Mouse (Mus musculus) liver, embryonic 14.5 days (tissue): ENCODE results near the gene Pepd. TPM values are rescaled to one million over a fixed set of nuclear protein-coding genes. Genes with fewer than 3 reads are reported as not detected.

ENCODE experiments used
- ATAC-seq: fragments of 200-750 bp; cut with Nextera tagmentation; 2 replicates; pipeline ENCODE4 v1.8.0; 2017; ENCODE audit warnings: moderate number of reproducible peaks, mild to moderate bottlenecking, moderate library complexity; ENCODE audit not compliant: insufficient read depth
- DNase-seq, 3 experiments: peaks; one replicate each; pipeline ENCODE4 v3.0.0-alpha.2; 2012 to 2013; ENCODE audit warnings: low read depth in 3 of 3, low spot score in 3 of 3
- H3K27ac ChIP-seq: fragments of 300-500 bp; sonication (generic); 2 replicates; pipeline ENCODE4 v1.5.1; 2014; ENCODE audit warnings: moderate library complexity, mild to moderate bottlenecking, control low read depth, inconsistent platforms
- H3K27me3 ChIP-seq: fragments of 300-500 bp; sonication (generic); 2 replicates; pipeline ENCODE4 v1.6.1; 2014; ENCODE audit warnings: mild to moderate bottlenecking, low read length, moderate library complexity; ENCODE audit not compliant: control insufficient read depth, insufficient read depth
- H3K36me3 ChIP-seq: fragments of 300-500 bp; sonication (generic); replicated peaks from 2 replicates; pipeline ENCODE4 v1.6.1; 2014; ENCODE audit warnings: low read depth; ENCODE audit not compliant: control insufficient read depth, insufficient read depth
- H3K4me1 ChIP-seq, 2 experiments: fragments of 200-500 bp in 1 of 2; fragments of 300-500 bp in 1 of 2; sonication (generic) in 1 of 2; replicated peaks; 2 replicates each; pipeline ENCODE4 v1.6.1; 2012 to 2014; ENCODE audit warnings: antibody characterized with exemption in 1 of 2, inconsistent platforms in 1 of 2, low read length in 1 of 2; ENCODE audit not compliant: control insufficient read depth in 2 of 2, insufficient read depth in 2 of 2
- H3K4me2 ChIP-seq: fragments of 300-500 bp; sonication (generic); 2 replicates; pipeline ENCODE4 v1.6.1; 2014; ENCODE audit warnings: low read depth, mild to moderate bottlenecking, control low read depth, moderate library complexity
- H3K4me3 ChIP-seq, 2 experiments: fragments of 200-500 bp in 1 of 2; fragments of 300-500 bp in 1 of 2; sonication (generic) in 1 of 2; 2 replicates each; pipeline ENCODE4 v1.5.1; 2012 to 2014; ENCODE audit warnings: low read depth in 2 of 2, low read length in 2 of 2, mild to moderate bottlenecking in 2 of 2, control low read depth in 1 of 2, inconsistent platforms in 1 of 2, moderate library complexity in 1 of 2; ENCODE audit not compliant: insufficient read depth in 1 of 2
- H3K9ac ChIP-seq: fragments of 300-500 bp; sonication (generic); replicated peaks from 2 replicates; pipeline ENCODE4 v1.6.1; 2014; ENCODE audit warnings: mild to moderate bottlenecking, control low read depth, moderate library complexity
- H3K9me3 ChIP-seq: fragments of 300-500 bp; sonication (generic); 2 replicates; pipeline ENCODE4 v1.6.1; 2016; ENCODE audit warnings: low read length, mixed read lengths; ENCODE audit not compliant: control insufficient read depth
- CTCF ChIP-seq: IDR thresholded peaks from 2 replicates; pipeline ENCODE4 v1.5.1; 2016; ENCODE audit warnings: antibody characterized with exemption, low read depth, control low read depth
- EP300 ChIP-seq: IDR thresholded peaks from 2 replicates; pipeline ENCODE4 v1.6.1; 2016; ENCODE audit warnings: antibody characterized with exemption, low read depth
- WGBS: fragments of 180-500 bp; shearing (Covaris S2); extraction: QIAGEN DNeasy Blood & Tissue Kit; methylation state at CpG from one replicate; pipeline ENCODE4 v1.1.7; 2014; ENCODE audit not compliant: insufficient replicate concordance; 5-methylcytosine and 5-hydroxymethylcytosine counted together
- polyA plus RNA-seq, 2 experiments: library from polyadenylated mRNA; depleted of rRNA in 1 of 2; stranded (reverse) in 1 of 2; unstranded in 1 of 2; fragments of >200 nt; fragmentation: Nextera tagmentation in 1 of 2; extraction: Ambion mirVana in 1 of 2; gene quantifications; 2 replicates each; pipeline versions ENCODE4 v1.2.1 to v1.2.3; 2012 to 2014

The Pepd gene
- polyA plus RNA-seq, 2 experiments: 43.0 to 50.3 TPM

GRCm38 (mm10) chr7:34938636-34939261 is 26.6 kb downstream of the Pepd start:
- no peak for DNase-seq
- WGBS: 71% methylated on average over 7 of the region's 7 CpGs
- H3K4me3 ChIP-seq: no peak overlapping the region
- ATAC-seq: no peak
- no peak overlapping the region for H3K4me2 ChIP-seq
- H3K9me3 ChIP-seq: no peaks in the 10 kb centered on the region
- H3K4me1 ChIP-seq: no peaks in the 10 kb centered on the region
- H3K36me3 ChIP-seq: no peaks in the 10 kb centered on the region
- TF ChIP-seq EP300: no peak
- no peak for TF ChIP-seq CTCF
- no peak overlapping the region for H3K27ac ChIP-seq
- H3K9ac ChIP-seq: no peak overlapping the region
- H3K27me3 ChIP-seq: no peaks in the 10 kb centered on the region

DNA sequence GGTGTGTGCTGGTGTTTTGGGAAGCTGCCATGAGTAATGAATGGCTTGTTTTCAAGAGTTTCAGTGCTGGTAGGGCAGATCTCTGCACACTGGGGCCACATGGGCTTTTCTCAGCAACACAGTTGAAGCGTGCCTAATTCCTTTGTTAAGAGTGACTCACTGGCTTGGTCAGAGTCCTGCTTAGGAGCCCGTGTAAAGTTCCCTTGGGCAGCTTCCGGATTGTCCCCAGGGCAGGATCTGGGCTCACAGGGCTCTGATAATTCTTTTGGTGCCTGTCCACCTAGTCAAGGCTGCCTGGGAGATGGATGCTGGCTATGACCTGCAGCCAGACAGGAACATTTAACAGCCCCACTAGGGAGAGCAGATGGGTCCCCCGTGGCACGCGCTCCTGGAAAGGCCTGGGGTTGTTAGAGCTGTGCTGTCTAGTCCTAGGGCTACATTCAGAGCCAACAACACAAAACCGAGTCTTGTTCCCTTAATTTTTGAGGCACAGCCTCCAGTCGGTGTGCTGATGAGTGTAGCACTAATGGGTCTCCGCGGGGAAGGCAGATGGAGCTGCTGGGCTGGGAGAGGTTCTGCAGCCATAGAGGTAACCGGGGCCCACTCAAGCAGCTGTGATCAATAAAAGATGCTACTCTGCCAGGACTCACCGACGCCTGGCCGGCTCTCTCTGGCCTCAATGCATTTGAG is 27.2 kb downstream of the Pepd start:
- no peak overlapping the region for H3K4me3 ChIP-seq
- no peaks in the 10 kb centered on the region for H3K9me3 ChIP-seq
- ATAC-seq (no peak), DNase-seq (no peak)
- H3K4me1 ChIP-seq: no peaks in the 10 kb centered on the region
- H3K9ac ChIP-seq: no peak overlapping the region
- 67% methylated on average over 14 of the region's 14 CpGs for WGBS
- no peaks in the 10 kb centered on the region for H3K27me3 ChIP-seq
- H3K27ac ChIP-seq: no peak overlapping the region
- no peak overlapping the region for H3K4me2 ChIP-seq
- TF ChIP-seq CTCF (no peak), EP300 (no peak)
- no peaks in the 10 kb centered on the region for H3K36me3 ChIP-seq

- no peaks in the 10 kb centered on the region for H3K9me3 ChIP-seq
- no peak overlapping the region for H3K4me2 ChIP-seq
- H3K36me3 ChIP-seq: no peaks in the 10 kb centered on the region
- H3K4me1 ChIP-seq: no peaks in the 10 kb centered on the region
- WGBS: 77% methylated on average over 7 of the region's 7 CpGs
- ATAC-seq (no peak), DNase-seq (no peak)
- H3K27me3 ChIP-seq: no peaks in the 10 kb centered on the region
- TF ChIP-seq CTCF (no peak), EP300 (no peak)
- no peak overlapping the region for H3K4me3 ChIP-seq
- no peak overlapping the region for H3K27ac ChIP-seq
- no peak overlapping the region for H3K9ac ChIP-seq
Measured at GRCm38 (mm10) chr7:34939952-34940312, 27.8 kb downstream of the Pepd start.

- no peaks in the 10 kb centered on the region for H3K9me3 ChIP-seq
- TF ChIP-seq EP300: no peak
- peak; percentile 47 for TF ChIP-seq CTCF
- DNase-seq (no peak), ATAC-seq (no peak)
- H3K4me1 ChIP-seq: no peaks in the 10 kb centered on the region
- no peaks in the 10 kb centered on the region for H3K27me3 ChIP-seq
- H3K4me3 ChIP-seq: no peak overlapping the region
- WGBS: 53% methylated on average over 4 of the region's 4 CpGs
- no peaks in the 10 kb centered on the region for H3K36me3 ChIP-seq
- no peak overlapping the region for H3K4me2 ChIP-seq
- H3K27ac ChIP-seq: no peak overlapping the region
- no peak overlapping the region for H3K9ac ChIP-seq
Measured at GRCm38 (mm10) chr7:34943581-34944123, 31.5 kb downstream of the Pepd start.

- Histone ChIP-seq H3K4me3 (no peak overlapping the region), H3K27ac (no peak overlapping the region), H3K36me3 (no peaks in the 10 kb centered on the region), H3K4me2 (no peak overlapping the region), H3K9me3 (no peaks in the 10 kb centered on the region), H3K9ac (no peak overlapping the region), H3K4me1 (no peaks in the 10 kb centered on the region), H3K27me3 (no peaks in the 10 kb centered on the region)
- no peak for ATAC-seq
- TF ChIP-seq EP300 (no peak), CTCF (no peak)
- 71% methylated on average over 7 of the region's 7 CpGs for WGBS
- no peak for DNase-seq
Measured at GRCm38 (mm10) chr7:34946269-34946925, 34.2 kb downstream of the Pepd start.
